Mouse (Mus musculus): ENCODE data around the gene Bysl. TPM values are rescaled to one million over a fixed set of nuclear protein-coding genes. Genes with fewer than 3 reads are reported as not detected.
"Not testable (repeated sequence)": the region's sequence is repeated elsewhere in the genome, so short reads cannot be mapped to it uniquely, and the experiment has no call there.

Bysl gene
- polyA plus RNA-seq, 1 experiment from 2014 or later: 36.1 TPM

GRCm38 (mm10) chr17:47606220-47606619, 5.1 kb downstream of the Bysl start:
- no peak overlapping the region for H3K27ac ChIP-seq (ENCODE audit: low read length)
- H3K9me3 ChIP-seq (ENCODE audit: control insufficient read depth, low read length): no peaks in the 10 kb centered on the region
- no peak for ATAC-seq
- peaks cover 11% of the 10 kb centered on the region for H3K4me1 ChIP-seq (replicated peaks; ENCODE audit: control insufficient read depth, insufficient read depth, low read length)
- no peaks in the 10 kb centered on the region for H3K27me3 ChIP-seq (replicated peaks; ENCODE audit: control insufficient read depth, insufficient read depth, low read length)
- peaks cover 15% of the 10 kb centered on the region; the same call in 1 of the 2 replicates for H3K36me3 ChIP-seq (ENCODE audit: control insufficient read depth, insufficient read depth)
- 72% methylated on average over 5 of the region's 5 CpGs for WGBS
- H3K4me2 ChIP-seq (ENCODE audit: low read length): no peak overlapping the region
- no peak overlapping the region for H3K9ac ChIP-seq (replicated peaks; ENCODE audit: low read depth, low read length)
- no peak overlapping the region for H3K4me3 ChIP-seq (replicated peaks; ENCODE audit: low read length)

GRCm38 (mm10) chr17:47602289-47602688, 9.0 kb downstream of the Bysl start:
- 89% methylated on average over 11 of the region's 11 CpGs for WGBS
- no peak overlapping the region for H3K4me2 ChIP-seq (ENCODE audit: low read length)
- no peaks in the 10 kb centered on the region for H3K27me3 ChIP-seq (replicated peaks; ENCODE audit: control insufficient read depth, insufficient read depth, low read length)
- H3K4me3 ChIP-seq (replicated peaks; ENCODE audit: low read length): no peak overlapping the region
- no peak overlapping the region for H3K27ac ChIP-seq (ENCODE audit: low read length)
- H3K9ac ChIP-seq (replicated peaks; ENCODE audit: low read depth, low read length): no peak overlapping the region
- H3K36me3 ChIP-seq (ENCODE audit: control insufficient read depth, insufficient read depth): peaks cover 20% of the 10 kb centered on the region
- ATAC-seq: no peak
- H3K4me1 ChIP-seq (replicated peaks; ENCODE audit: control insufficient read depth, insufficient read depth, low read length): peaks cover 3% of the 10 kb centered on the region; the same call in 1 of the 2 replicates
- H3K9me3 ChIP-seq (ENCODE audit: control insufficient read depth, low read length): no peaks in the 10 kb centered on the region

- H3K27ac ChIP-seq (ENCODE audit: low read length): no peak overlapping the region
- no peak overlapping the region for H3K4me2 ChIP-seq (ENCODE audit: low read length)
- H3K9ac ChIP-seq (replicated peaks; ENCODE audit: low read depth, low read length): no peak overlapping the region
- no peak for ATAC-seq
- WGBS: 90% methylated on average over 10 of the region's 10 CpGs
- H3K4me3 ChIP-seq (replicated peaks; ENCODE audit: low read length): no peak overlapping the region
- no peaks in the 10 kb centered on the region for H3K9me3 ChIP-seq (ENCODE audit: control insufficient read depth, low read length)
- H3K36me3 ChIP-seq (ENCODE audit: control insufficient read depth, insufficient read depth): peaks cover 17% of the 10 kb centered on the region
- H3K27me3 ChIP-seq (replicated peaks; ENCODE audit: control insufficient read depth, insufficient read depth, low read length): no peaks in the 10 kb centered on the region
- peaks cover 7% of the 10 kb centered on the region for H3K4me1 ChIP-seq (replicated peaks; ENCODE audit: control insufficient read depth, insufficient read depth, low read length)
These were observed 9.9 kb downstream of the Bysl start for GRCm38 (mm10) chr17:47601389-47601755.

- no peak for ATAC-seq
- Histone ChIP-seq H3K4me3 (replicated peaks; ENCODE audit: low read length) (no peak overlapping the region), H3K36me3 (ENCODE audit: control insufficient read depth, insufficient read depth) (peaks cover 17% of the 10 kb centered on the region), H3K9me3 (ENCODE audit: control insufficient read depth, low read length) (no peaks in the 10 kb centered on the region), H3K27ac (ENCODE audit: low read length) (no peak overlapping the region), H3K4me1 (replicated peaks; ENCODE audit: control insufficient read depth, insufficient read depth, low read length) (peaks cover 12% of the 10 kb centered on the region), H3K4me2 (ENCODE audit: low read length) (no peak overlapping the region), H3K27me3 (replicated peaks; ENCODE audit: control insufficient read depth, insufficient read depth, low read length) (no peaks in the 10 kb centered on the region), H3K9ac (replicated peaks; ENCODE audit: low read depth, low read length) (no peak overlapping the region)
- 87% methylated on average over 13 of the region's 13 CpGs for WGBS
These were observed 10.5 kb downstream of the Bysl start for GRCm38 (mm10) chr17:47600601-47601388.

GRCm38 (mm10) chr17:47599511-47600297, 11.6 kb downstream of the Bysl start:
- ATAC-seq: no peak
- H3K4me1 ChIP-seq (replicated peaks; ENCODE audit: control insufficient read depth, insufficient read depth, low read length): peaks cover 23% of the 10 kb centered on the region
- H3K4me3 ChIP-seq (replicated peaks; ENCODE audit: low read length): no peak overlapping the region
- no peaks in the 10 kb centered on the region for H3K27me3 ChIP-seq (replicated peaks; ENCODE audit: control insufficient read depth, insufficient read depth, low read length)
- no peaks in the 10 kb centered on the region for H3K9me3 ChIP-seq (ENCODE audit: control insufficient read depth, low read length)
- WGBS: 85% methylated on average over 11 of the region's 11 CpGs
- H3K27ac ChIP-seq (ENCODE audit: low read length): no peak overlapping the region
- no peak overlapping the region for H3K9ac ChIP-seq (replicated peaks; ENCODE audit: low read depth, low read length)
- peaks cover 11% of the 10 kb centered on the region for H3K36me3 ChIP-seq (ENCODE audit: control insufficient read depth, insufficient read depth)
- no peak overlapping the region for H3K4me2 ChIP-seq (ENCODE audit: low read length)

- ATAC-seq; H3K27me3 ChIP-seq (replicated peaks; ENCODE audit: control insufficient read depth, insufficient read depth, low read length); H3K9ac ChIP-seq (replicated peaks; ENCODE audit: low read depth, low read length); H3K4me3 ChIP-seq (replicated peaks; ENCODE audit: low read length); H3K9me3 ChIP-seq (ENCODE audit: control insufficient read depth, low read length); H3K4me2 ChIP-seq (ENCODE audit: low read length); H3K27ac ChIP-seq (ENCODE audit: low read length): not testable (repeated sequence)
- 83% methylated on average over 10 of the region's 10 CpGs for WGBS
- H3K36me3 ChIP-seq (ENCODE audit: control insufficient read depth, insufficient read depth): peaks cover 11% of the 10 kb centered on the region
- H3K4me1 ChIP-seq (replicated peaks; ENCODE audit: control insufficient read depth, insufficient read depth, low read length): peaks cover 32% of the 10 kb centered on the region
These were observed 12.6 kb downstream of the Bysl start for GRCm38 (mm10) chr17:47598580-47599304.

GRCm38 (mm10) chr17:47597838-47598579, 13.3 kb downstream of the Bysl start:
- H3K4me1 ChIP-seq (replicated peaks; ENCODE audit: control insufficient read depth, insufficient read depth, low read length): peaks cover 33% of the 10 kb centered on the region
- H3K9me3 ChIP-seq (ENCODE audit: control insufficient read depth, low read length): no peaks in the 10 kb centered on the region
- peaks cover 11% of the 10 kb centered on the region for H3K36me3 ChIP-seq (ENCODE audit: control insufficient read depth, insufficient read depth)
- H3K4me2 ChIP-seq (ENCODE audit: low read length): no peak overlapping the region
- ATAC-seq: no peak
- H3K4me3 ChIP-seq (replicated peaks; ENCODE audit: low read length): no peak overlapping the region
- no peak overlapping the region for H3K9ac ChIP-seq (replicated peaks; ENCODE audit: low read depth, low read length)
- no peak overlapping the region for H3K27ac ChIP-seq (ENCODE audit: low read length)
- H3K27me3 ChIP-seq (replicated peaks; ENCODE audit: control insufficient read depth, insufficient read depth, low read length): no peaks in the 10 kb centered on the region
- 21% methylated on average over 10 of the region's 10 CpGs for WGBS

- peaks cover 36% of the 10 kb centered on the region for H3K4me1 ChIP-seq (replicated peaks; ENCODE audit: control insufficient read depth, insufficient read depth, low read length)
- H3K27ac ChIP-seq (ENCODE audit: low read length): no peak overlapping the region
- ATAC-seq: no peak
- H3K4me2 ChIP-seq (ENCODE audit: low read length): no peak overlapping the region
- H3K9me3 ChIP-seq (ENCODE audit: control insufficient read depth, low read length): no peaks in the 10 kb centered on the region
- H3K27me3 ChIP-seq (replicated peaks; ENCODE audit: control insufficient read depth, insufficient read depth, low read length): no peaks in the 10 kb centered on the region
- H3K4me3 ChIP-seq (replicated peaks; ENCODE audit: low read length): no peak overlapping the region
- H3K36me3 ChIP-seq (ENCODE audit: control insufficient read depth, insufficient read depth): peaks cover 11% of the 10 kb centered on the region
- H3K9ac ChIP-seq (replicated peaks; ENCODE audit: low read depth, low read length): no peak overlapping the region
- WGBS: 65% methylated on average over 13 of the region's 13 CpGs
These were observed 14.0 kb downstream of the Bysl start for GRCm38 (mm10) chr17:47597261-47597660.

GRCm38 (mm10) chr17:47596839-47597164, 14.5 kb downstream of the Bysl start:
- Histone ChIP-seq H3K4me2 (ENCODE audit: low read length) (no peak overlapping the region), H3K4me3 (replicated peaks; ENCODE audit: low read length) (no peak overlapping the region), H3K27ac (ENCODE audit: low read length) (no peak overlapping the region), H3K4me1 (replicated peaks; ENCODE audit: control insufficient read depth, insufficient read depth, low read length) (peaks cover 36% of the 10 kb centered on the region), H3K9ac (replicated peaks; ENCODE audit: low read depth, low read length) (no peak overlapping the region), H3K9me3 (ENCODE audit: control insufficient read depth, low read length) (no peaks in the 10 kb centered on the region), H3K27me3 (replicated peaks; ENCODE audit: control insufficient read depth, insufficient read depth, low read length) (no peaks in the 10 kb centered on the region), H3K36me3 (ENCODE audit: control insufficient read depth, insufficient read depth) (peaks cover 11% of the 10 kb centered on the region)
- ATAC-seq: no peak
- 62% methylated on average over 5 of the region's 5 CpGs for WGBS
